ENCODE assay signal across 19 mouse cellular contexts in the genomic region with DNA sequence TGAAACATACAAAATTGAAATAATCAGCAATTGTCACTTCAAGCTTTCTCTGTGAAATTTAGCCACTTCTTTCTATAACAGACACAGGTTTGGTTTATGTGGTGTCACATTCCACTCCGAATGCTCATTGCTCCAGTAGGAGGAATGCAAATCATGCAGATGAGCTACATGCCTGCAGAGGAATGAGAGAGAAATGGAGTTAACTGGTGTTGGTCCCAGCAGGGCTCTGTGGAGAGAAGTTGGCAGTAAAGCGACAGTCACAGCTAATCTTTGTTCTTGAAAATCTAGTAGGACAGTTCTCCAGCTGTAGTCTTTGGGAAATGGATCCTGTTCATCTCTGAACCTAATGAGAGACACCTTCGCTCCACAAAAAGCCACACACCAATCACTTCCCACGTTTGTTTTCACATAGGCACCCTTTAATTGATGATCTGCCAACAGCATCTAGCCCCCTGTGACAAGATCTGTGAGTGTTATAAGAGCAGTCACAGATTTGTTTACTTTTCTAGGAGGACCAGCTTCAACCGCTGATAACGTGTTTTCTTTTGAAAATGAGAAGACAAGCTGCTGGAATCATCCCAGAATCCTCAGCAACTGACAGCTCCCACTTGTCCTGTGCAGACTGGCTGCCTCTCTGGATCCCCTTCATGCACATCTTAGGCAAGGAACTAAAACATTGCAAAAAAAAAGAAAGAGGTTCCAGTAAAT.
DNase-seq lines count a peak whose midpoint lies in the region; ATAC-seq and TF ChIP-seq lines count a peak whose summit lies in the region.
"Had no signal": no experiment of that assay in that cellular context is flagged by ENCODE, and none has a peak within 500 bp of the region (broad histone marks: within the 10 kb centered on the region; RNA-seq: fewer than 3 reads in every experiment).

No protein-coding gene starts in this region.

- peak; percentile 23; the same call in 1 of the 2 replicates for TF ChIP-seq EP300 in lung, postnatal 0 days (IDR thresholded peaks at IDR 0.05)

- H3K27me3 ChIP-seq in heart, embryonic 12.5 days (replicated peaks), result no peaks in the 10 kb centered on the region
- no peaks in the 10 kb centered on the region for H3K27me3 ChIP-seq in lung, embryonic 14.5 days (ENCODE audit: insufficient read depth, low read length)
- H3K27me3 ChIP-seq in lung, postnatal 0 days (replicated peaks; ENCODE audit: insufficient read depth, low read length), result no peaks in the 10 kb centered on the region
- H3K27me3 ChIP-seq: embryonic facial prominence, embryonic 12.5 days; liver, embryonic 13.5 days; megakaryocyte, embryonic 14.5 days had no signal

- DNase-seq in heart, postnatal 25 days (ENCODE audit: low spot score), result no peak
- DNase-seq in lung, embryonic 14.5 days, result peak; percentile 95
- no peak for DNase-seq in lung, adult 18-20 months
- DNase-seq in lung, postnatal 0 days (ENCODE audit: low spot score), result peak; percentile 70
- no peak for DNase-seq in c-Kit-positive CD71-positive TER-119-positive erythroid progenitor cells, embryonic 14.5 days (ENCODE audit: low spot score)
- no peak for DNase-seq in T-cell, adult 2 months (ENCODE audit: low spot score)
- DNase-seq: adrenal gland, postnatal 14 days; gastrocnemius, postnatal 14 days; kidney, adult 18-20 months; liver, embryonic 13.5 days; right cerebral cortex, postnatal 4 days; thymus, adult 18-20 months had no signal

- no peak overlapping the region for H3K4me3 ChIP-seq in heart, embryonic 12.5 days
- H3K4me3 ChIP-seq in lung, embryonic 14.5 days (ENCODE audit: low read depth, low read length), result no peak overlapping the region
- H3K4me3 ChIP-seq in lung, postnatal 0 days (ENCODE audit: low read depth, low read length), result no peak overlapping the region
- H3K4me3 ChIP-seq: embryonic facial prominence, embryonic 12.5 days; layer of hippocampus, adult 2 months; liver, embryonic 13.5 days; megakaryocyte, embryonic 14.5 days had no signal

- no peak for ATAC-seq in heart, embryonic 12.5 days (ENCODE audit: insufficient number of reproducible peaks, low FRiP score)
- peak; percentile 97 for ATAC-seq in lung, embryonic 14.5 days (ENCODE audit: insufficient read depth)
- peak; percentile 72 for ATAC-seq in lung, postnatal 0 days
- ATAC-seq: CD4-positive, CD25-positive, alpha-beta regulatory T cell, adult 4 months had no signal

- peak overlapping the region; percentile 1; the same call in 1 of the 2 replicates for H3K4me2 ChIP-seq in heart, embryonic 12.5 days
- no peak overlapping the region; the same call in 1 of the 2 replicates for H3K4me2 ChIP-seq in lung, embryonic 14.5 days
- H3K4me2 ChIP-seq in lung, postnatal 0 days (replicated peaks; ENCODE audit: low read depth, low read length), result no peak overlapping the region
- H3K4me2 ChIP-seq: embryonic facial prominence, embryonic 12.5 days; heart, embryonic 11.5 days; hindbrain, embryonic 14.5 days; liver, embryonic 13.5 days had no signal

- intact Hi-C loops in heart, postnatal 25 days (cut with DNase I), result no loop called here

- no peak overlapping the region for H3K27ac ChIP-seq in heart, embryonic 12.5 days (ENCODE audit: poor library complexity, severe bottlenecking)
- peak overlapping the region; percentile 58 for H3K27ac ChIP-seq in lung, embryonic 14.5 days (ENCODE audit: low read depth)
- H3K27ac ChIP-seq in lung, postnatal 0 days (ENCODE audit: low read length), result no peak overlapping the region
- H3K27ac ChIP-seq: embryonic facial prominence, embryonic 12.5 days; hindbrain, embryonic 14.5 days; layer of hippocampus, adult 2 months; liver, embryonic 13.5 days had no signal

- WGBS in heart, embryonic 12.5 days, result 13% methylated on average over 6 of the region's 6 CpGs
- 4% methylated on average over 6 of the region's 6 CpGs for WGBS in lung, embryonic 14.5 days
- WGBS in lung, postnatal 0 days, result 8% methylated on average over 6 of the region's 6 CpGs

- H3K36me3 ChIP-seq in heart, embryonic 12.5 days, result no peaks in the 10 kb centered on the region
- no peaks in the 10 kb centered on the region for H3K36me3 ChIP-seq in lung, embryonic 14.5 days (ENCODE audit: insufficient read depth)
- no peaks in the 10 kb centered on the region for H3K36me3 ChIP-seq in lung, postnatal 0 days (ENCODE audit: insufficient read depth, low read length)
- H3K36me3 ChIP-seq: embryonic facial prominence, embryonic 12.5 days; liver, embryonic 13.5 days had no signal

- 0 out of 2 replicates have a peak, but pooled peaks cover 5% of the 10 kb centered on the region for H3K4me1 ChIP-seq in heart, embryonic 12.5 days (replicated peaks)
- H3K4me1 ChIP-seq in lung, embryonic 14.5 days (ENCODE audit: insufficient read depth), result 0 out of 2 replicates have a peak, but pooled peaks cover 2% of the 10 kb centered on the region
- no peaks in the 10 kb centered on the region for H3K4me1 ChIP-seq in lung, postnatal 0 days (ENCODE audit: insufficient read depth, low read depth, low read length)
- H3K4me1 ChIP-seq: embryonic facial prominence, embryonic 12.5 days; liver, embryonic 13.5 days; megakaryocyte, embryonic 14.5 days had no signal

- no peaks in the 10 kb centered on the region for H3K9me3 ChIP-seq in heart, embryonic 12.5 days (replicated peaks)
- H3K9me3 ChIP-seq in lung, embryonic 14.5 days (ENCODE audit: low read depth, low read length), result no peaks in the 10 kb centered on the region
- no peaks in the 10 kb centered on the region for H3K9me3 ChIP-seq in lung, postnatal 0 days (ENCODE audit: low read length)
- H3K9me3 ChIP-seq: embryonic facial prominence, embryonic 12.5 days; liver, embryonic 13.5 days had no signal

- no peak overlapping the region for H3K9ac ChIP-seq in heart, embryonic 12.5 days
- H3K9ac ChIP-seq in lung, embryonic 14.5 days, result no peak overlapping the region
- no peak overlapping the region for H3K9ac ChIP-seq in lung, postnatal 0 days (replicated peaks; ENCODE audit: low read depth)
- H3K9ac ChIP-seq: embryonic facial prominence, embryonic 12.5 days; hindbrain, embryonic 14.5 days; liver, embryonic 13.5 days had no signal

- TF ChIP-seq CTCF in lung, embryonic 14.5 days (IDR thresholded peaks at IDR 0.05; ENCODE audit: low read depth), result no peak
- no peak for TF ChIP-seq CTCF in lung, postnatal 0 days (IDR thresholded peaks at IDR 0.05)

Comparison
In these comparisons a context has a peak if more than half of its experiments do, and no peak if none do; other contexts are left out.
1. DNase-seq: peak in lung, embryonic 14.5 days (single experiment) and lung, postnatal 0 days (single experiment); none in heart, postnatal 25 days (single experiment), lung, adult 18-20 months (0 of 2), c-Kit-positive CD71-positive TER-119-positive erythroid progenitor cells, embryonic 14.5 days (single experiment) and T-cell, adult 2 months (single experiment).